Mouse (Mus musculus): ENCODE data around the gene Cnr2. TPM values are rescaled to one million over a fixed set of nuclear protein-coding genes. Genes with fewer than 3 reads are reported as not detected.

Gene Cnr2
- total and polyA plus RNA-seq, 2 experiments: 2.1 to 3.0 TPM

DNA sequence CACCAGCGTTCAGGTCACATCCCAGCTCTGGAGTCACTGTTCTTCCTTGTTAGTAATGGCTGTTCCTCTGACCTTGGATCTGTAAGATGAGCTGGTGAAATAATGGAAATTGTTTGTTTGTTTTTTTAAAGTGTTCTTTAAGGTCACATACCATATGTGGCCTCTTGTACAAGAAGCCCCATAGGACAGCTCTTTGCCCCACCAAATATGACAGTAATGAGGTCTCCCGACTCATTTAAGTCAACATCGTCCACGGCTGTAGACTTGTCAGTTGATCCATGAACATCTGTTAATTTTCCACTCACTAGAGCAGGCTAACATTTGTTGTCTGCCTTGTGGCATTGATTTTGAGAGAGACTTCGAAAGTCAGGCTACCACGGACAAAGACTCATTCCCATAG lies 16.2 kb upstream of the Cnr2 start:
- H3K4me1 ChIP-seq (ENCODE audit: control insufficient read depth, insufficient read depth, low read length): peaks cover 25% of the 10 kb centered on the region
- no peaks in the 10 kb centered on the region for H3K36me3 ChIP-seq (ENCODE audit: control insufficient read depth, insufficient read depth, low read length)
- H3K79me2 ChIP-seq (ENCODE audit: control insufficient read depth, insufficient read depth, low read length): no peaks in the 10 kb centered on the region
- H3K27ac ChIP-seq (replicated peaks; ENCODE audit: insufficient read depth, low read depth, low read length): no peak overlapping the region
- no peaks in the 10 kb centered on the region for H3K27me3 ChIP-seq (ENCODE audit: control insufficient read depth, insufficient read depth, low read length)
- TF ChIP-seq CTCF (IDR thresholded peaks at IDR 0.05; ENCODE audit: low read depth, low read length): no peak
- TF ChIP-seq POLR2A (IDR thresholded peaks at IDR 0.05; ENCODE audit: extremely low read depth, insufficient read depth, low read length): no peak
- no peak overlapping the region for H3K4me3 ChIP-seq (ENCODE audit: insufficient read depth, low read depth, low read length)
- no peak for DNase-seq (ENCODE audit: extremely low read depth, low read depth, low spot score)
- WGBS: 50% methylated on average over 6 of the region's 6 CpGs
- H3K9ac ChIP-seq (ENCODE audit: low read depth, low read length): no peak overlapping the region

DNA sequence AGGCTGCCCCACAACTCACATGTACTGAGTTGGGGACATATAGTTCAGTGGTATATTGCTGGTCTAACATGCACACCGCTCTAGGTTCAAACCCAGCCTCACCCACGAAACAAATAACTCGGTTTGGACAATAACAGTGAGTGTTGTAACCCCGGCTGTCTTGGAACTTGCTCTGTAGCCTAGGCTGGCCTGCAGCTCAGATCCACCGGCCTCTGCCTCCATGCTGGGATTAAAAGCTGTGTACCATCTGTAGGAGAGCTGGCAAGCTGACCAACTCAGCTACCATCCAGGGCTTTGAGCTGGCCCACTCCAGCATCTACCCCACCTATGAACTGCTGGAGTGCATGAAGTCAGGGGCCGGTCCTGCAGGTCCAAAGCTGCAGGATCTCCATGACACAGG lies 15.2 kb upstream of the Cnr2 start:
- WGBS: 95% methylated on average over 6 of the region's 6 CpGs

DNA sequence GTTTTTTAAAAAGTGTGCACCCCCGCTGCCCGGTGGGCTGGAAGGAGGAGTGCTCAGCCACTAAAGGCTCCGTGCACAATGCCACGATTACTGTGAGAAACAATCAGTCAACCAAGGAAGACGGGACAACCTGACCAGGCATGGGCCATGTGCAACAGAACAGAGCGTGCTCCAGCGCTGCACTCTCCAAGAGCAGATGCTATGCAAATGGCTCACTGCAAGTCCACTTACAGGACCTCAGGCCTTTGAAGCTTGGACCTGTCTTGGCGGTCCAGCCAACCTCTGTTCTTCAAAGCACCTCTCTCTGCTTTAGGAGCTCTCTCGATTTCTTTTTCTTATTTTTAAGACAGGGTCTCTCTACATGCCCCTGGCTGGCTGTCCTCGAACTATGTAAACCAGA lies 14.6 kb upstream of the Cnr2 start:
- 91% methylated on average over 10 of the region's 10 CpGs for WGBS
- TF ChIP-seq POLR2A (IDR thresholded peaks at IDR 0.05; ENCODE audit: extremely low read depth, insufficient read depth, low read length) (no peak), CTCF (IDR thresholded peaks at IDR 0.05; ENCODE audit: low read depth, low read length) (no peak)
- no peak overlapping the region for H3K27ac ChIP-seq (replicated peaks; ENCODE audit: insufficient read depth, low read depth, low read length)
- no peak overlapping the region for H3K9ac ChIP-seq (ENCODE audit: low read depth, low read length)
- peaks cover 16% of the 10 kb centered on the region for H3K4me1 ChIP-seq (ENCODE audit: control insufficient read depth, insufficient read depth, low read length)
- no peaks in the 10 kb centered on the region for H3K36me3 ChIP-seq (ENCODE audit: control insufficient read depth, insufficient read depth, low read length)
- no peak for DNase-seq (ENCODE audit: extremely low read depth, low read depth, low spot score)
- H3K4me3 ChIP-seq (ENCODE audit: insufficient read depth, low read depth, low read length): no peak overlapping the region
- no peaks in the 10 kb centered on the region for H3K27me3 ChIP-seq (ENCODE audit: control insufficient read depth, insufficient read depth, low read length)
- no peaks in the 10 kb centered on the region for H3K79me2 ChIP-seq (ENCODE audit: control insufficient read depth, insufficient read depth, low read length)

More for the DNA sequence above, 15.2 kb upstream of the Cnr2 start:
- Histone ChIP-seq H3K27ac (replicated peaks; ENCODE audit: insufficient read depth, low read depth, low read length) (no peak overlapping the region), H3K27me3 (ENCODE audit: control insufficient read depth, insufficient read depth, low read length) (no peaks in the 10 kb centered on the region), H3K9ac (ENCODE audit: low read depth, low read length) (no peak overlapping the region), H3K4me1 (ENCODE audit: control insufficient read depth, insufficient read depth, low read length) (peaks cover 18% of the 10 kb centered on the region), H3K4me3 (ENCODE audit: insufficient read depth, low read depth, low read length) (no peak overlapping the region), H3K79me2 (ENCODE audit: control insufficient read depth, insufficient read depth, low read length) (no peaks in the 10 kb centered on the region), H3K36me3 (ENCODE audit: control insufficient read depth, insufficient read depth, low read length) (no peaks in the 10 kb centered on the region)
- DNase-seq (ENCODE audit: extremely low read depth, low read depth, low spot score): no peak
- TF ChIP-seq CTCF (IDR thresholded peaks at IDR 0.05; ENCODE audit: low read depth, low read length) (no peak), POLR2A (IDR thresholded peaks at IDR 0.05; ENCODE audit: extremely low read depth, insufficient read depth, low read length) (no peak)

DNA sequence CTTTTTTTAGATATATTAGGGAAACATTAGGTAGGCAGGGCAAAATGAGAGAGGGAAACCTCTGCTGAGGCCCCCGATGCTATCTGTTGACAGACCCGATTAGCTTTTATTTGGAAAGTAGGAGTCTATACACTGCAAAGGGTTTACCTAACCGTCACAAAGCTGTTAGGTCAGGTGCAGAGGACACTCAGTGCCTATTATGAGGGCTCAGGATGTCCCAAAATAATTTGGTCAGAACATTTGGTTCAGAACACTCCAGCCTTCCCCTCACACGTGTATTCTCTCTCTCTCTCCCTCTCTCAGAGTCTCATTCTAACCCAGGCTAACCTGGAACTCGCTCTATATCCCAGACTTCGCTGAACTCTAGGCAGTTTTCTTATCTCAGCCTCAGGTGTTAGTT lies 13.2 kb upstream of the Cnr2 start:
- Histone ChIP-seq H3K4me1 (ENCODE audit: control insufficient read depth, insufficient read depth, low read length) (peaks cover 8% of the 10 kb centered on the region), H3K27ac (replicated peaks; ENCODE audit: insufficient read depth, low read depth, low read length) (no peak overlapping the region), H3K36me3 (ENCODE audit: control insufficient read depth, insufficient read depth, low read length) (no peaks in the 10 kb centered on the region), H3K79me2 (ENCODE audit: control insufficient read depth, insufficient read depth, low read length) (no peaks in the 10 kb centered on the region), H3K9ac (ENCODE audit: low read depth, low read length) (no peak overlapping the region), H3K27me3 (ENCODE audit: control insufficient read depth, insufficient read depth, low read length) (no peaks in the 10 kb centered on the region), H3K4me3 (ENCODE audit: insufficient read depth, low read depth, low read length) (no peak overlapping the region)
- DNase-seq (ENCODE audit: extremely low read depth, low read depth, low spot score): no peak
- TF ChIP-seq POLR2A (IDR thresholded peaks at IDR 0.05; ENCODE audit: extremely low read depth, insufficient read depth, low read length): no peak
- no peak for TF ChIP-seq CTCF (IDR thresholded peaks at IDR 0.05; ENCODE audit: low read depth, low read length)
- 81% methylated on average over 6 of the region's 6 CpGs for WGBS

GRCm38 (mm10) chr4:135883401-135883851 lies 11.8 kb upstream of the Cnr2 start:
- TF ChIP-seq POLR2A (IDR thresholded peaks at IDR 0.05; ENCODE audit: extremely low read depth, insufficient read depth, low read length) (no peak), CTCF (IDR thresholded peaks at IDR 0.05; ENCODE audit: low read depth, low read length) (no peak)
- peak overlapping the region; percentile 90 for H3K27ac ChIP-seq (replicated peaks; ENCODE audit: insufficient read depth, low read depth, low read length)
- DNase-seq (ENCODE audit: extremely low read depth, low read depth, low spot score): peak; percentile 79

DNA sequence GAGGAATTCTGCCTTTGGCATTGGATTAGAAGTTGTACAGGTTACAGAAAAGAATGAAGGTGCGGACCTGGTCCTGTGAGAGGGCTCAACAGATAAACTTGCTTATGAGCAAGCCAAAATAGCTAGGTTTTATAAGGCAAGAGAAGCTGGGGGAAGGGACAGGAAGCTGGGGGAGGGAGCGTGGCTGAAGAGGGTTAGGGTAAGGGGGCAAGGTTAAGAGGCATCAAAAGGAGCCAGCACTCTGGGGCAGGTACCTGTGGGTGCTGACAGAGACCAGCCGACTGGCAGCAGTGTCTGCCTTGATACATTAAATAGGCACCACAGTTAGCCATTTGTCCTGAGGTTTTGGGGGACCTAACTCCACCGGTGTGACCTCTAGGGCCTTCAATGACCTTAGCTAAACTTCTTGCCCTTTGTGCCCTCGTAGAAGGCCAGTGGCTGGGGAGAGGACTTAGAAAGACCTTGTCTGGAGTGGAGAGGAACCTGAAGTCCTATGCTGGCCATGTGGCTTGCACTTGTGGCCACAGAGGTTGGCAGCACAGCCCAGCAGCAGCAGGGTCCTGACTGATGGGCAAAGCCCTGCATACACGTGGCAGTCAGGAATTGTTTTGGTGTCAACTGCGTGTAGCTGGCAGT lies 11.2 kb upstream of the Cnr2 start:
- H3K79me2 ChIP-seq (ENCODE audit: control insufficient read depth, insufficient read depth, low read length): no peaks in the 10 kb centered on the region
- peaks cover 7% of the 10 kb centered on the region for H3K4me1 ChIP-seq (ENCODE audit: control insufficient read depth, insufficient read depth, low read length)
- H3K4me3 ChIP-seq (ENCODE audit: insufficient read depth, low read depth, low read length): no peak overlapping the region
- no peak for DNase-seq (ENCODE audit: extremely low read depth, low read depth, low spot score)
- H3K9ac ChIP-seq (ENCODE audit: low read depth, low read length): no peak overlapping the region
- no peaks in the 10 kb centered on the region for H3K27me3 ChIP-seq (ENCODE audit: control insufficient read depth, insufficient read depth, low read length)
- WGBS: 60% methylated on average over 7 of the region's 7 CpGs
- TF ChIP-seq POLR2A (IDR thresholded peaks at IDR 0.05; ENCODE audit: extremely low read depth, insufficient read depth, low read length) (no peak), CTCF (IDR thresholded peaks at IDR 0.05; ENCODE audit: low read depth, low read length) (no peak)
- no peak overlapping the region; the same call in 1 of the 2 replicates for H3K27ac ChIP-seq (replicated peaks; ENCODE audit: insufficient read depth, low read depth, low read length)
- no peaks in the 10 kb centered on the region for H3K36me3 ChIP-seq (ENCODE audit: control insufficient read depth, insufficient read depth, low read length)

More at GRCm38 (mm10) chr4:135883401-135883851, 11.8 kb upstream of the Cnr2 start:
- no peaks in the 10 kb centered on the region for H3K27me3 ChIP-seq (ENCODE audit: control insufficient read depth, insufficient read depth, low read length)
- no peak overlapping the region for H3K4me3 ChIP-seq (ENCODE audit: insufficient read depth, low read depth, low read length)
- no peaks in the 10 kb centered on the region for H3K36me3 ChIP-seq (ENCODE audit: control insufficient read depth, insufficient read depth, low read length)
- peak overlapping the region; percentile 16 for H3K9ac ChIP-seq (ENCODE audit: low read depth, low read length)
- 7% methylated on average over 10 of the region's 10 CpGs for WGBS
- H3K79me2 ChIP-seq (ENCODE audit: control insufficient read depth, insufficient read depth, low read length): no peaks in the 10 kb centered on the region
- peaks cover 7% of the 10 kb centered on the region for H3K4me1 ChIP-seq (ENCODE audit: control insufficient read depth, insufficient read depth, low read length)

All from liver, adult 2 months (tissue).